Mouse (Mus musculus): ENCODE results near the gene Cp. TPM values are rescaled to one million over a fixed set of nuclear protein-coding genes. Genes with fewer than 3 reads are reported as not detected.

Gene Cp
- total and polyA plus RNA-seq, 2 experiments, result 217 to 1,216 TPM

- Histone ChIP-seq H3K4me3 (ENCODE audit: insufficient read depth, low read depth, low read length) (no peak overlapping the region), H3K27me3 (ENCODE audit: control insufficient read depth, insufficient read depth, low read length) (no peaks in the 10 kb centered on the region), H3K27ac (replicated peaks; ENCODE audit: insufficient read depth, low read depth, low read length) (peak overlapping the region; percentile 51), H3K36me3 (ENCODE audit: control insufficient read depth, insufficient read depth, low read length) (peaks cover 37% of the 10 kb centered on the region), H3K4me1 (ENCODE audit: control insufficient read depth, insufficient read depth, low read length) (peaks cover 20% of the 10 kb centered on the region; the same call in 1 of the 2 replicates), H3K79me2 (ENCODE audit: control insufficient read depth, insufficient read depth, low read length) (peaks cover 10% of the 10 kb centered on the region; the same call in 1 of the 2 replicates), H3K9ac (ENCODE audit: low read depth, low read length) (no peak overlapping the region)
- peak; percentile 92 for DNase-seq (ENCODE audit: extremely low read depth, low read depth, low spot score)
- WGBS, result 29% methylated on average over 5 of the region's 5 CpGs
- no peak for TF ChIP-seq CTCF (IDR thresholded peaks at IDR 0.05; ENCODE audit: low read depth, low read length)
- TF ChIP-seq POLR2A (IDR thresholded peaks at IDR 0.05; ENCODE audit: extremely low read depth, insufficient read depth, low read length), result no peak
These were observed 8.4 kb downstream of the Cp start for GRCm38 (mm10) chr3:19965239-19965638.

GRCm38 (mm10) chr3:19966072-19966471 lies 9.2 kb downstream of the Cp start:
- Histone ChIP-seq H3K36me3 (ENCODE audit: control insufficient read depth, insufficient read depth, low read length) (peaks cover 43% of the 10 kb centered on the region), H3K27ac (replicated peaks; ENCODE audit: insufficient read depth, low read depth, low read length) (no peak overlapping the region), H3K4me1 (ENCODE audit: control insufficient read depth, insufficient read depth, low read length) (peaks cover 20% of the 10 kb centered on the region; the same call in 1 of the 2 replicates), H3K9ac (ENCODE audit: low read depth, low read length) (no peak overlapping the region), H3K79me2 (ENCODE audit: control insufficient read depth, insufficient read depth, low read length) (peaks cover 5% of the 10 kb centered on the region; the same call in 1 of the 2 replicates), H3K4me3 (ENCODE audit: insufficient read depth, low read depth, low read length) (no peak overlapping the region), H3K27me3 (ENCODE audit: control insufficient read depth, insufficient read depth, low read length) (no peaks in the 10 kb centered on the region)
- no peak for DNase-seq (ENCODE audit: extremely low read depth, low read depth, low spot score)
- TF ChIP-seq CTCF (IDR thresholded peaks at IDR 0.05; ENCODE audit: low read depth, low read length) (no peak), POLR2A (IDR thresholded peaks at IDR 0.05; ENCODE audit: extremely low read depth, insufficient read depth, low read length) (no peak)
- WGBS, result 79% methylated on average over 4 of the region's 4 CpGs

DNA sequence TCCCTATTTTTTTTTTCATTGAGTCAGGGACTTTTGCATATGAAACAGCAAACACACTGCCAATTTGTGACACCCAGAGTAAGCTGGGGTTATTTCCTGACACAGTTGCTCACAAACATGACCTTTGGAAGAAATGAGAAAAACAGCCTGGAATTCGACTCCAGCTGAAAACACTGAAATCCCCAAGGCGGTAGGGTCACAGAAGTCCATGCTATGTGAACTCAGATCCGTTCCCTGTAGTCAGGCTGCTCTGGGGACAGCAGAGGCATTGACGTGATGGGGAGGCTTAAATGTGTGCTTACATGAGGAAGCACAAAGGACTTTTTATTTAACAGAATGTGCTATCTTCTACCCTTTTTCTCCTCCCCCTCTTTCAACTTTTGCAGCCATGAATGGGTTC lies 21.6 kb downstream of the Cp start:
- WGBS, result 14% methylated on average over 4 of the region's 4 CpGs
- Histone ChIP-seq H3K4me3 (ENCODE audit: insufficient read depth, low read depth, low read length) (no peak overlapping the region), H3K27me3 (ENCODE audit: control insufficient read depth, insufficient read depth, low read length) (no peaks in the 10 kb centered on the region), H3K27ac (replicated peaks; ENCODE audit: insufficient read depth, low read depth, low read length) (peak overlapping the region; percentile 32; the same call in 1 of the 2 replicates), H3K36me3 (ENCODE audit: control insufficient read depth, insufficient read depth, low read length) (peaks cover 77% of the 10 kb centered on the region), H3K4me1 (ENCODE audit: control insufficient read depth, insufficient read depth, low read length) (peaks cover 20% of the 10 kb centered on the region), H3K9ac (ENCODE audit: low read depth, low read length) (no peak overlapping the region), H3K79me2 (ENCODE audit: control insufficient read depth, insufficient read depth, low read length) (no peaks in the 10 kb centered on the region)
- TF ChIP-seq POLR2A (IDR thresholded peaks at IDR 0.05; ENCODE audit: extremely low read depth, insufficient read depth, low read length) (no peak), CTCF (IDR thresholded peaks at IDR 0.05; ENCODE audit: low read depth, low read length) (no peak)
- DNase-seq (ENCODE audit: extremely low read depth, low read depth, low spot score), result peak; percentile 94

DNA sequence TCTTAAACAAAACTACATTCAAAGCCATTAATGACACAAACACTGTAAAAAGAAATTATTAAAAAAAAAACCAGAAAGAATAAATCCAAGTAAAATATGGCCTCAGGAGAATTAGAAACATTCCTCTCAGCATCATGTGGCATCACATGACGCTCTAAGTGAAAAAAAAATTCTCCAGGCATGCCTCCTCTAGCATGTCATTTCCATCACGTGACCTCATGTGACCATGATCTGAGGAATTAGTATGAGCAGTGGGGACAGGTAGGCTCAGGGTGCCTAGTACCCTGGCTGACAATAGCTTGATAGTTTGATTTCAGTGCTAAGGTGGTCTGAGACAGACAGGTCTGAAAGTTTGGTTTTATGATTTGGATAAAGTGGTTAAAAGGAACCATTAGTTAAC lies 24.3 kb downstream of the Cp start:
- H3K9ac ChIP-seq (ENCODE audit: low read depth, low read length), result no peak overlapping the region
- TF ChIP-seq POLR2A (IDR thresholded peaks at IDR 0.05; ENCODE audit: extremely low read depth, insufficient read depth, low read length), result no peak
- WGBS, result 91% methylated on average over 2 of the region's 2 CpGs
- no peaks in the 10 kb centered on the region for H3K79me2 ChIP-seq (ENCODE audit: control insufficient read depth, insufficient read depth, low read length)
- H3K27ac ChIP-seq (replicated peaks; ENCODE audit: insufficient read depth, low read depth, low read length), result no peak overlapping the region
- no peak for DNase-seq (ENCODE audit: extremely low read depth, low read depth, low spot score)
- H3K27me3 ChIP-seq (ENCODE audit: control insufficient read depth, insufficient read depth, low read length), result no peaks in the 10 kb centered on the region
- peaks cover 78% of the 10 kb centered on the region for H3K36me3 ChIP-seq (ENCODE audit: control insufficient read depth, insufficient read depth, low read length)
- H3K4me3 ChIP-seq (ENCODE audit: insufficient read depth, low read depth, low read length), result no peak overlapping the region
- peaks cover 15% of the 10 kb centered on the region; the same call in 1 of the 2 replicates for H3K4me1 ChIP-seq (ENCODE audit: control insufficient read depth, insufficient read depth, low read length)

GRCm38 (mm10) chr3:19982846-19983245 lies 26.0 kb downstream of the Cp start:
- no peak for DNase-seq (ENCODE audit: extremely low read depth, low read depth, low spot score)
- TF ChIP-seq CTCF (IDR thresholded peaks at IDR 0.05; ENCODE audit: low read depth, low read length) (no peak), POLR2A (IDR thresholded peaks at IDR 0.05; ENCODE audit: extremely low read depth, insufficient read depth, low read length) (no peak)
- H3K27me3 ChIP-seq (ENCODE audit: control insufficient read depth, insufficient read depth, low read length), result no peaks in the 10 kb centered on the region
- H3K9ac ChIP-seq (ENCODE audit: low read depth, low read length), result no peak overlapping the region
- no peaks in the 10 kb centered on the region for H3K79me2 ChIP-seq (ENCODE audit: control insufficient read depth, insufficient read depth, low read length)
- peaks cover 6% of the 10 kb centered on the region; the same call in 1 of the 2 replicates for H3K4me1 ChIP-seq (ENCODE audit: control insufficient read depth, insufficient read depth, low read length)
- no peak overlapping the region for H3K27ac ChIP-seq (replicated peaks; ENCODE audit: insufficient read depth, low read depth, low read length)
- H3K36me3 ChIP-seq (ENCODE audit: control insufficient read depth, insufficient read depth, low read length), result peaks cover 74% of the 10 kb centered on the region
- no peak overlapping the region for H3K4me3 ChIP-seq (ENCODE audit: insufficient read depth, low read depth, low read length)

- H3K27ac ChIP-seq (replicated peaks; ENCODE audit: insufficient read depth, low read depth, low read length), result no peak overlapping the region
- no peaks in the 10 kb centered on the region for H3K27me3 ChIP-seq (ENCODE audit: control insufficient read depth, insufficient read depth, low read length)
- H3K79me2 ChIP-seq (ENCODE audit: control insufficient read depth, insufficient read depth, low read length), result no peaks in the 10 kb centered on the region
- H3K36me3 ChIP-seq (ENCODE audit: control insufficient read depth, insufficient read depth, low read length), result peaks cover 68% of the 10 kb centered on the region
- no peak for DNase-seq (ENCODE audit: extremely low read depth, low read depth, low spot score)
- no peak overlapping the region for H3K9ac ChIP-seq (ENCODE audit: low read depth, low read length)
- H3K4me3 ChIP-seq (ENCODE audit: insufficient read depth, low read depth, low read length), result no peak overlapping the region
- no peak for TF ChIP-seq POLR2A (IDR thresholded peaks at IDR 0.05; ENCODE audit: extremely low read depth, insufficient read depth, low read length)
- TF ChIP-seq CTCF (IDR thresholded peaks at IDR 0.05; ENCODE audit: low read depth, low read length), result no peak
- peaks cover 3% of the 10 kb centered on the region; the same call in 1 of the 2 replicates for H3K4me1 ChIP-seq (ENCODE audit: control insufficient read depth, insufficient read depth, low read length)
- 69% methylated on average over 3 of the region's 3 CpGs for WGBS
These were observed 29.3 kb downstream of the Cp start for GRCm38 (mm10) chr3:19986123-19986522.
